Mouse (Mus musculus): ENCODE results near the gene Ankrd34a. TPM values are rescaled to one million over a fixed set of nuclear protein-coding genes. Genes with fewer than 3 reads are reported as not detected.

Ankrd34a gene
- polyA plus RNA-seq, 1 experiment from 2014 or later: 4.4 TPM

GRCm38 (mm10) chr3:96576005-96576658 is 20.3 kb upstream of the Ankrd34a start:
- Histone ChIP-seq H3K4me3 (replicated peaks) (no peak overlapping the region; the same call in 1 of the 2 replicates), H3K4me1 (peaks cover 26% of the 10 kb centered on the region), H3K9ac (no peak overlapping the region), H3K27ac (peak overlapping the region; percentile 59), H3K4me2 (peak overlapping the region; percentile 34), H3K36me3 (replicated peaks) (no peaks in the 10 kb centered on the region), H3K27me3 (peaks cover 4% of the 10 kb centered on the region), H3K9me3 (no peaks in the 10 kb centered on the region)
- 0 out of 2 replicates have a peak, but pooled peaks have one; percentile 1 for ATAC-seq (ENCODE audit: low FRiP score)
- WGBS: 71% methylated on average over 14 of the region's 14 CpGs

- peak; percentile 87 for ATAC-seq (ENCODE audit: low FRiP score)
- Histone ChIP-seq H3K27me3 (peaks cover 12% of the 10 kb centered on the region), H3K9ac (no peak within 1 kb of the TSS), H3K4me1 (peaks cover 26% of the 10 kb centered on the region), H3K9me3 (no peaks in the 10 kb centered on the region), H3K36me3 (replicated peaks) (no peaks in the 10 kb centered on the region), H3K4me2 (peak within 1 kb of the TSS; percentile 34), H3K27ac (peak within 1 kb of the TSS; percentile 59), H3K4me3 (replicated peaks) (no peak within 1 kb of the TSS; the same call in 1 of the 2 replicates)
- 38% methylated on average over 17 of the region's 17 CpGs for whole genome bisulfite sequencing
These were observed 19.5 kb upstream of the Ankrd34a start, which contains the start of gene Gm16253 for GRCm38 (mm10) chr3:96576690-96577541. Gm16253 (plus strand) TSS chr3:96576984.

DNA sequence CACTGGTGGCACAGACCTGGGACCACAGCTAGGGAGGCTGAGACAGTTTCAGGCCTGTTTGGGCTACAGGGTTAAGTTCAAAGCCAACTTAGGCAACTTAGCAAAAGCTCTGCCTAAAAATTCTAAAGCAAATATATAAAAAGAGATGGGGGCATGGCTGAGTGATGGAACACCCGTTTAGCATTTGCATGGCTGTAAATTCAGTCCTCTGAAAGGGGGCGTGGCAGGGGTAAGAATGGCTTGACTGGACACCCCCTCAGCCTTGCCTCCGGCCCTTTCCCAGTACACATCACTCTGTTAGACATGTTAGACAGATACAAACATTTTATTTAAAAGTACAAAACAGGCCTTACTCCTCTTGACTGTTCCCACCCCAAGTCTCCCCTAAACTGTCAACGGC is 18.9 kb upstream of the Ankrd34a start:
- H3K27ac ChIP-seq: peak overlapping the region; percentile 38; the same call in 1 of the 2 replicates
- H3K9me3 ChIP-seq: no peaks in the 10 kb centered on the region
- H3K4me1 ChIP-seq: peaks cover 26% of the 10 kb centered on the region
- H3K27me3 ChIP-seq: peaks cover 13% of the 10 kb centered on the region
- H3K4me3 ChIP-seq (replicated peaks): no peak overlapping the region
- H3K4me2 ChIP-seq: no peak overlapping the region
- H3K36me3 ChIP-seq (replicated peaks): no peaks in the 10 kb centered on the region
- 74% methylated on average over 4 of the region's 4 CpGs for WGBS
- H3K9ac ChIP-seq: no peak overlapping the region
- ATAC-seq (ENCODE audit: low FRiP score): no peak

- no peaks in the 10 kb centered on the region for H3K36me3 ChIP-seq (replicated peaks)
- H3K27ac ChIP-seq: no peak overlapping the region
- WGBS: 84% methylated on average over 12 of the region's 12 CpGs
- H3K9me3 ChIP-seq: no peaks in the 10 kb centered on the region
- H3K4me3 ChIP-seq (replicated peaks): no peak overlapping the region
- H3K4me2 ChIP-seq: no peak overlapping the region
- ATAC-seq (ENCODE audit: low FRiP score): no peak
- H3K4me1 ChIP-seq: peaks cover 26% of the 10 kb centered on the region
- peak overlapping the region; percentile 7; the same call in 1 of the 2 replicates for H3K9ac ChIP-seq
- peaks cover 13% of the 10 kb centered on the region for H3K27me3 ChIP-seq
These were observed 17.7 kb upstream of the Ankrd34a start for GRCm38 (mm10) chr3:96578561-96579238.

GRCm38 (mm10) chr3:96579239-96579750 is 17.1 kb upstream of the Ankrd34a start:
- WGBS: 67% methylated on average over 4 of the region's 4 CpGs
- no peak overlapping the region for H3K27ac ChIP-seq

DNA sequence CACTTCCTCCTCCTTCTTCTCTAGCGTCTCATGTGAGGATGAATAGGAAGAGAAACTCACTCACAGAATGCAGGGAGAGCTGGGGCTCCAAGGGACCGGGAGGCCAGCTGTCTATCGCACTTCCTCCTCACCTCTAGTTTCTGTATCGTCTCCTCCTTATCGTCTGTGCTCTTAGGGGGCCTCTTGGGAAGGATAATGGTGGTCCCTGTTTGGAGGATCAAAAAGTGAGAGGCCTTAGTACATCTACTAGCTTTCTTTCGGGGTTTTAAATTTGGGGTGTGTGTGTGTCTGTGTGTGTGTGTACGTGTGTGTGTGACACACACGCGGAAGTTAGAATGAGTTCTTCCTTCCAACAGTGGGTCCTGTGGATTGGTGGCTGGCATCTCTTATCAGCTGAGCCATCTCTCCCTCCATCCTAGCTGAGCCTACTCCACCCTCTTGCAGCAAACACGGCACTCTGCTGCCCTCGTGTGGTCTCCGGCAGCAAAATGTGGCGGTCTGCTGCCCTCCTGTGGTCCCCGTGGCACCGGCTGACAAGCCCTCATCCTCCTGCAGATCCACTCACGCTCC is 16.5 kb upstream of the Ankrd34a start:
- Histone ChIP-seq H3K36me3 (replicated peaks) (no peaks in the 10 kb centered on the region), H3K4me2 (peak overlapping the region; percentile 47), H3K27ac (no peak overlapping the region), H3K9ac (peak overlapping the region; percentile 41; the same call in 1 of the 2 replicates), H3K9me3 (no peaks in the 10 kb centered on the region), H3K4me3 (replicated peaks) (peak overlapping the region; percentile 19; the same call in 1 of the 2 replicates), H3K27me3 (peaks cover 13% of the 10 kb centered on the region), H3K4me1 (peaks cover 26% of the 10 kb centered on the region)
- ATAC-seq (ENCODE audit: low FRiP score): peak; percentile 80
- WGBS: 15% methylated on average over 16 of the region's 16 CpGs

More at GRCm38 (mm10) chr3:96579239-96579750, 17.1 kb upstream of the Ankrd34a start:
- Histone ChIP-seq H3K4me1 (peaks cover 26% of the 10 kb centered on the region), H3K9ac (no peak overlapping the region), H3K4me3 (replicated peaks) (no peak overlapping the region), H3K4me2 (no peak overlapping the region), H3K36me3 (replicated peaks) (no peaks in the 10 kb centered on the region), H3K9me3 (no peaks in the 10 kb centered on the region), H3K27me3 (peaks cover 13% of the 10 kb centered on the region)
- no peak for ATAC-seq (ENCODE audit: low FRiP score)

GRCm38 (mm10) chr3:96581141-96581540 is 15.3 kb upstream of the Ankrd34a start:
- no peaks in the 10 kb centered on the region for H3K9me3 ChIP-seq
- H3K4me3 ChIP-seq (replicated peaks): no peak overlapping the region
- peaks cover 24% of the 10 kb centered on the region for H3K4me1 ChIP-seq
- H3K4me2 ChIP-seq: no peak overlapping the region
- ATAC-seq (ENCODE audit: low FRiP score): no peak
- peaks cover 13% of the 10 kb centered on the region for H3K27me3 ChIP-seq
- no peak overlapping the region for H3K9ac ChIP-seq
- H3K36me3 ChIP-seq (replicated peaks): no peaks in the 10 kb centered on the region
- no peak overlapping the region for H3K27ac ChIP-seq
- WGBS: 39% methylated on average over 6 of the region's 6 CpGs

DNA sequence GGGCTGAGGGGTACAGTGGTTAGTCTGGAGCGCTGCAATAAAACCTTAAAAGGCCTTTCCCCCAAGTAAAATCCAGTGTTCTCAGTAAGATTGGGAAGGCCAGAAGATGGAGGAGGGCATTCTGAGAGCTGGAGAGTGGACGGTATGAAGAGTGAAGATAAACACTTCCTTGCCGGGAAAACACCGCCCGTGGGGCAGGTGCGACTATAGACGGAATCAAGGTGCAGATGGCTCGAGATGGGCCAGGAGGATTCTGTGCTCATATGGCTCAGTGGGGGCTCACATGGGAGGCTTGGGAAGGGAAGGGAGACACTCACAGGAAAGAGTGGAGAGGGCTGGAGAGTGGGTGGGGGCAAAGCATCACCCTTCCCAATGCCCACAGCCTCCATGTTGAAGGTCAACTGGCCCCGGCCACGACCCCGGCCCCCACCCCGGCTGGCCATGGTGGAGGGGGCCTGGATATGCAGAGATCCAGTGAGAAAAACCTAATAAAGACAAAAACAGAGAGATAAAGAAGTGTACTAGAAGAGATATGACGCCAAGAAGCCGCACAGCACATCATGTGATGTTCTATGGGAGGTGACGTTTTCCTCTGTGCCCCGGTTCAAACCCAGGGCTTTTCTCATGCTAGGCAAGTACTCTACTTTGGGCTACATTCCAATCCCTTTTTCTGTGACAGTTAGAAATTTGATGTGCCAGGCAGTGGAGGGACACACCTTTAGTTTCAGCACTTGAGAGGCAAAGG is 14.5 kb upstream of the Ankrd34a start:
- Histone ChIP-seq H3K4me2 (no peak overlapping the region), H3K9me3 (no peaks in the 10 kb centered on the region), H3K36me3 (replicated peaks) (no peaks in the 10 kb centered on the region), H3K27ac (no peak overlapping the region), H3K27me3 (peaks cover 13% of the 10 kb centered on the region), H3K4me3 (replicated peaks) (no peak overlapping the region), H3K4me1 (peaks cover 17% of the 10 kb centered on the region), H3K9ac (no peak overlapping the region)
- WGBS: 84% methylated on average over 16 of the region's 16 CpGs
- no peak for ATAC-seq (ENCODE audit: low FRiP score)

- no peak for ATAC-seq (ENCODE audit: low FRiP score)
- H3K27me3 ChIP-seq: peaks cover 13% of the 10 kb centered on the region
- no peak overlapping the region for H3K9ac ChIP-seq
- no peak overlapping the region for H3K4me3 ChIP-seq (replicated peaks)
- H3K4me1 ChIP-seq: peaks cover 11% of the 10 kb centered on the region
- no peak overlapping the region for H3K27ac ChIP-seq
- H3K9me3 ChIP-seq: no peaks in the 10 kb centered on the region
- 91% methylated on average over 5 of the region's 5 CpGs for WGBS
- no peaks in the 10 kb centered on the region for H3K36me3 ChIP-seq (replicated peaks)
- no peak overlapping the region for H3K4me2 ChIP-seq
These were observed 13.1 kb upstream of the Ankrd34a start for GRCm38 (mm10) chr3:96583386-96583785.

DNA sequence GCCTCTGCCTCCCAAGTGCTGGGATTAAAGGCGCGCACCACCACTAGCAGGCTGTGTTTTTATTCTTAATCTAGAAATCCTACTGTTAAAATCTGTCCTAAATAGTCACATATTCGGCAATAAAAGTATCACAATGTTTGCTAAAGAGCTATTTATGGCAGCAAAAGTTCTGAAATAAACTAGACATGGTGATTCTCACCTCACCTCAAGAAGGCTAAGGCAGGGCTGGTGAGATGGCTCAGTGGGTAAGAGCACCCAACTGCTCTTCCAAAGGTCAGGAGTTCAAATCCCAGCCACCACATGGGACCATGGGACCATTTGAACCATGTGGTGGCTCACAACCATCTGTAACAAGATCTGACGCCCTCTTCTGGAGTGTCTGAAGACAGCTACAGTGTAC is 5.8 kb upstream of the Ankrd34a start:
- no peak overlapping the region for H3K4me3 ChIP-seq (replicated peaks)
- ATAC-seq (ENCODE audit: low FRiP score): no peak
- H3K9ac ChIP-seq: no peak overlapping the region
- no peak overlapping the region for H3K27ac ChIP-seq
- H3K4me2 ChIP-seq: no peak overlapping the region
- 86% methylated on average over 4 of the region's 4 CpGs for WGBS
- no peaks in the 10 kb centered on the region for H3K36me3 ChIP-seq (replicated peaks)
- peaks cover 18% of the 10 kb centered on the region for H3K4me1 ChIP-seq
- H3K9me3 ChIP-seq: no peaks in the 10 kb centered on the region
- peaks cover 10% of the 10 kb centered on the region for H3K27me3 ChIP-seq

DNA sequence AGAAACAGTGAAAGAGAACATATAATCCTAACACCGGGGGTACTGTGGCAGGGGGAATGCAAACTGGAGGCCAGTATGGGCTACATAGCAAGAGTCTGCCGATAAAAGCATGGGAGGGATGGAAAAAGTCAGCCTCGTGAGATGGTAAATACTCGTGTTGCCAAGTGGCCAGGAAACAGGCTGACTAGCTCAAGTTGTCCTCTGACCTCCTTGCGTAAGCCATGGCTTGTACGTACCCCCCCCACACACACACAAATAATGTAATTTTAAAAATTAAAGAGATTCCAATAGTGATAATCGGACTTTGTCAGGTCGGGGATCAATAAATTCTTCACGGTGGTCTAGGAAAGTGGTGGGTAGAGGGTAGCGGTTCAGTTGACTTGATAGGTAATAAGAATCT is 3.1 kb upstream of the Ankrd34a start:
- H3K9ac ChIP-seq: peak overlapping the region; percentile 64
- H3K36me3 ChIP-seq (replicated peaks): no peaks in the 10 kb centered on the region
- peaks cover 28% of the 10 kb centered on the region for H3K27me3 ChIP-seq
- ATAC-seq (ENCODE audit: low FRiP score): no peak
- no peaks in the 10 kb centered on the region for H3K9me3 ChIP-seq
- H3K4me2 ChIP-seq: peak overlapping the region; percentile 77
- peak overlapping the region; percentile 62 for H3K4me3 ChIP-seq (replicated peaks)
- H3K27ac ChIP-seq: peak overlapping the region; percentile 88
- peaks cover 44% of the 10 kb centered on the region for H3K4me1 ChIP-seq
- under 1% methylated on average over 10 of the region's 10 CpGs for WGBS
